Mouse (Mus musculus): ENCODE measurements around the gene Olfr224. TPM values are rescaled to one million over a fixed set of nuclear protein-coding genes. Genes with fewer than 3 reads are reported as not detected.

The Olfr224 gene
- total RNA-seq, 2 experiments from 2014 or later, result not detected

GRCm38 (mm10) chr11:58519756-58520155 lies 50.6 kb downstream of the Olfr224 start:
- peak; percentile 6 to 10 for DNase-seq (ENCODE audit: low spot score in 2 of 2)

DNA sequence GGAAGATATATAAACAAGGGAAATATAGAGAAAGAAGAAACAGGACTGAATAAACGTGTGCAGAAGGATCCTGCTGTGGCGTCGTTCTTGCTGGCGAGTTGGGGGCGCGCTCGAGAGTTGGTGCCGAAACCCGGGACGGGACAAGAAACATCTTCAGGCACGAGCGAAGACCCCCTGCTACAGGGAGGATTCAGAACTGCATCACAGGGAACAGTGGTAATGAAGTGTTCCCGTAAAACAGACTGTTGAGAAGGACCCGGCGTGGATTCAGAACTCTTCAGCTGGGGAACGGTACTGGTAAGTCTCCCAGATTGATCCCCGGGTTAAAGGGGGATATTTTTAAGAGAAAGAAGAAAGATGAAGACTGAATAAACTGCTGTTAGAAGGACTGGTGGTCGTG lies 51.4 kb downstream of the Olfr224 start:
- peak; percentile 47 to 59 for DNase-seq (ENCODE audit: low spot score in 2 of 2)

Other genes starting within 250 kb of the Olfr224 start
- gene Zfp672, start 240.2 kb downstream of the Olfr224 start, total RNA-seq (2021), result 10 to 100 TPM; 47.7 to 52.0 TPM
- 10 to 100 TPM; 67.1 to 69.3 TPM for gene Sh3bp5l, start 239.8 kb downstream of the Olfr224 start, total RNA-seq (2021)
- gene Lypd8, start 191.5 kb downstream of the Olfr224 start, total RNA-seq (2021), result under 1 TPM in 1 of 2 experiments, not detected in 1; 0.37 TPM
- not detected for gene 1810065E05Rik, start 149.4 kb downstream of the Olfr224 start, total RNA-seq (2021)
- gene Gm12253, start 138.0 kb downstream of the Olfr224 start, total RNA-seq (2021), result not detected
- gene Lypd9, start 117.6 kb downstream of the Olfr224 start, total RNA-seq (2021), result not detected
- not detected for gene Olfr30, start 108.3 kb downstream of the Olfr224 start, total RNA-seq (2021)
- not detected for gene Olfr332, start 78.0 kb downstream of the Olfr224 start, total RNA-seq (2021)
- gene Olfr331, start 68.0 kb downstream of the Olfr224 start, total RNA-seq (2021), result not detected
- gene Olfr330, start 35.7 kb downstream of the Olfr224 start, total RNA-seq (2021), result not detected
- gene Olfr329-ps, start 24.1 kb downstream of the Olfr224 start, total RNA-seq (2021), result not detected
- under 1 TPM in 1 of 2 experiments, not detected in 1; 0.18 TPM for gene Olfr328, start 14.9 kb downstream of the Olfr224 start, total RNA-seq (2021)
- not detected for gene Olfr325, start 7.2 kb upstream of the Olfr224 start, total RNA-seq (2021)
- not detected for gene Olfr324, start 24.6 kb upstream of the Olfr224 start, total RNA-seq (2021)
- not detected for gene 2210407C18Rik, start 45.5 kb upstream of the Olfr224 start, total RNA-seq (2021)
- gene Olfr323, start 59.9 kb upstream of the Olfr224 start, total RNA-seq (2021), result not detected
- not detected for gene Trim58, start 69.9 kb upstream of the Olfr224 start, total RNA-seq (2021)
- not detected for gene Olfr322, start 88.2 kb upstream of the Olfr224 start, total RNA-seq (2021)
- gene Olfr320, start 110.5 kb upstream of the Olfr224 start, total RNA-seq (2021), result not detected
- gene Olfr319, start 128.6 kb upstream of the Olfr224 start, total RNA-seq (2021), result not detected
- under 1 TPM; 0.09 to 0.17 TPM for gene Olfr318, start 153.5 kb upstream of the Olfr224 start, total RNA-seq (2021)
- gene Olfr317, start 168.7 kb upstream of the Olfr224 start, total RNA-seq (2021), result under 1 TPM; 0.24 to 0.28 TPM
- under 1 TPM; 0.31 to 0.37 TPM for gene Olfr316, start 182.2 kb upstream of the Olfr224 start, total RNA-seq (2021)
- gene Olfr315, start 202.6 kb upstream of the Olfr224 start, total RNA-seq (2021), result not detected
- not detected for gene Olfr314, start 212.4 kb upstream of the Olfr224 start, total RNA-seq (2021)
- gene Fam183b, start 231.4 kb upstream of the Olfr224 start, total RNA-seq (2021), result 1 to 10 TPM; 6.0 to 6.1 TPM
- gene Olfr313, start 244.4 kb upstream of the Olfr224 start, total RNA-seq (2021), result not detected